Mouse (Mus musculus): ENCODE results near the gene Nol7. TPM values are rescaled to one million over a fixed set of nuclear protein-coding genes. Genes with fewer than 3 reads are reported as not detected.

Gene Nol7
- total and polyA plus RNA-seq, 2 experiments from 2014 or later: 36.4 to 139 TPM

DNA sequence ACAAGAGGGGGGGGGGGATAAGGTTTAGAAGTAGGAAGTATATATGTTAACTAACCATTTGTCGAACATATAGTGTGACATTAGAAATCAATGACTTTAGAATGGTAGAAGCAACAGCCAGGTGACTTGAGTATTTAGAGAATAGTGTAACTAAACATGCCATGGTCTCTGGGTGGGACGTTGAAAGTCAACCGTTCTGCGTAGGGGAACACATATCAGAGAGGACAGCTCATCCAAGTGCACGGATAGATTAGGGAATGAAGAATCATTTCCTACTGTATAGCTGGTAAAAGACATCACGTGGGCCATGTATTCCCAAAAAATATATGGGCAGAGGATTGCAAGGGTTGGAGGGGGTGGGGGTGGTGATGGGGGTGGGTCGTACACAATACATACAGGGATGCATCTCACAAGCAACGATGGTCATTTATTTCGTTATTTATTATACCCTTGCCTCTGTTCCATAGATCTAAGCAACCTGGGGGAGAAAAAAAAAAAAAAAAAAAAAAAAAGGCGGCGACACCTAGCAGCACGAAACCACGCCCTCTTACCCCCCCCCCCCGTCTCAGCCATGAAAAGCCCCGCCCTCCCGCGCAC is 392 bp upstream of the Nol7 start:
- no peak for TF ChIP-seq EP300 (IDR thresholded peaks at IDR 0.05; ENCODE audit: low read depth)
- no peak for TF ChIP-seq CTCF (IDR thresholded peaks at IDR 0.05; ENCODE audit: low read depth)
- WGBS: 69% methylated on average over 11 of the region's 17 CpGs
- no peak for DNase-seq (ENCODE audit: low spot score)
- Histone ChIP-seq H3K4me2 (ENCODE audit: low read depth, low read length) (no peak overlapping the region), H3K36me3 (replicated peaks; ENCODE audit: control insufficient read depth, insufficient read depth, low read length) (peaks cover 41% of the 10 kb centered on the region), H3K27me3 (ENCODE audit: control insufficient read depth, insufficient read depth, low read length) (no peaks in the 10 kb centered on the region), H3K9me3 (replicated peaks; ENCODE audit: control insufficient read depth, low read length) (no peaks in the 10 kb centered on the region), H3K27ac (ENCODE audit: low read depth) (no peak overlapping the region), H3K9ac (replicated peaks; ENCODE audit: low read depth, low read length) (no peak overlapping the region), H3K4me1 (ENCODE audit: control insufficient read depth, insufficient read depth) (0 out of 2 replicates have a peak, but pooled peaks cover 7% of the 10 kb centered on the region), H3K4me3 (ENCODE audit: low read depth, low read length) (peak overlapping the region; percentile 82)
- no peak for ATAC-seq (ENCODE audit: insufficient read depth, low read depth)

DNA sequence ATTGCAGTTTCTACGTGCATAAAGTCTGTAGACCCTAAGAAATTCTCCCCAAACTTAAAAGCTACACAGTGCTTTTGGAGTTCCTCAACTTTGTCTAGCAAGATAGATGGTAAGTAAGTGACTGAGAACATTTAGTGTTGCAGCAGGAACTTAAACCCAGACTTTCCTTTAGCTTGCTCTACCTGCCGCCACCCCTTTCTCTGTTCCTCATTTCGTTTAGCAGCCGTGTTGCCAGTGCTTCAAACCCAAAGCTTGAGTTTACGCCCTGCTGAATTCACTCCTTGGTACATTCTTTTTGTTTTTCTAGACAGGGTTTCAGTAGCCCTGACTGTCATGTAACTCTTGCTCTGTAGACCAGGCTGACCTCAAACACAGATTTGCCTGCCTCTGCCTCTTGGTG is 1.4 kb downstream of the Nol7 start:
- Histone ChIP-seq H3K4me2 (ENCODE audit: low read depth, low read length) (no peak overlapping the region; the same call in 1 of the 2 replicates), H3K9me3 (replicated peaks; ENCODE audit: control insufficient read depth, low read length) (no peaks in the 10 kb centered on the region), H3K4me3 (ENCODE audit: low read depth, low read length) (no peak overlapping the region), H3K27me3 (ENCODE audit: control insufficient read depth, insufficient read depth, low read length) (no peaks in the 10 kb centered on the region), H3K36me3 (replicated peaks; ENCODE audit: control insufficient read depth, insufficient read depth, low read length) (peaks cover 51% of the 10 kb centered on the region), H3K27ac (ENCODE audit: low read depth) (no peak overlapping the region), H3K4me1 (ENCODE audit: control insufficient read depth, insufficient read depth) (0 out of 2 replicates have a peak, but pooled peaks cover 7% of the 10 kb centered on the region), H3K9ac (replicated peaks; ENCODE audit: low read depth, low read length) (no peak overlapping the region)
- 78% methylated on average over 5 of the region's 5 CpGs for WGBS
- no peak for DNase-seq (ENCODE audit: low spot score)
- ATAC-seq (ENCODE audit: insufficient read depth, low read depth): no peak
- no peak for TF ChIP-seq EP300 (IDR thresholded peaks at IDR 0.05; ENCODE audit: low read depth)
- TF ChIP-seq CTCF (IDR thresholded peaks at IDR 0.05; ENCODE audit: low read depth): no peak

DNA sequence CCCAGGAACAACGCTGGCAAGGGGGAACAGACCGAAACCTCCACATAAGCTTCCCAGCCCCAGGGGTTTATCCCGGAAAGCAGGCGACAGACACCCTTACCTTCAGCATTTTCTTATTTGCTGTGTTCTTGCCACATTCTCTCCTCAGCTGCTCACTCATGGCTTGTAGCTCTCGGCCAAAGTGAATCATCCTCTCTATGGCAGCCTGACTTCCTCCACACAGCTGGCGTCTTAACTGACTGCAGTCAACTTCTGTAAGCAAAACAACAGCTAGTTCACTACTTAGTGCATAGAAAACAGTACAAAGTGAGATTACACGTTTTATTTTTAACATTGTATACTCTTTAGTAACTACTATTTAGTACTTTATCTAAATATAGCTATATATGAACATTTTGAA is 14.1 kb downstream of the Nol7 start:
- Histone ChIP-seq H3K27ac (ENCODE audit: low read depth) (no peak overlapping the region), H3K4me3 (ENCODE audit: low read depth, low read length) (no peak overlapping the region), H3K4me2 (ENCODE audit: low read depth, low read length) (no peak overlapping the region), H3K27me3 (ENCODE audit: control insufficient read depth, insufficient read depth, low read length) (no peaks in the 10 kb centered on the region), H3K36me3 (replicated peaks; ENCODE audit: control insufficient read depth, insufficient read depth, low read length) (peaks cover 62% of the 10 kb centered on the region), H3K9me3 (replicated peaks; ENCODE audit: control insufficient read depth, low read length) (no peaks in the 10 kb centered on the region), H3K9ac (replicated peaks; ENCODE audit: low read depth, low read length) (no peak overlapping the region), H3K4me1 (ENCODE audit: control insufficient read depth, insufficient read depth) (no peaks in the 10 kb centered on the region)
- no peak for TF ChIP-seq CTCF (IDR thresholded peaks at IDR 0.05; ENCODE audit: low read depth)
- TF ChIP-seq EP300 (IDR thresholded peaks at IDR 0.05; ENCODE audit: low read depth): no peak
- DNase-seq (ENCODE audit: low spot score) (no peak), ATAC-seq (ENCODE audit: insufficient read depth, low read depth) (no peak)
- 81% methylated on average over 7 of the region's 7 CpGs for WGBS

DNA sequence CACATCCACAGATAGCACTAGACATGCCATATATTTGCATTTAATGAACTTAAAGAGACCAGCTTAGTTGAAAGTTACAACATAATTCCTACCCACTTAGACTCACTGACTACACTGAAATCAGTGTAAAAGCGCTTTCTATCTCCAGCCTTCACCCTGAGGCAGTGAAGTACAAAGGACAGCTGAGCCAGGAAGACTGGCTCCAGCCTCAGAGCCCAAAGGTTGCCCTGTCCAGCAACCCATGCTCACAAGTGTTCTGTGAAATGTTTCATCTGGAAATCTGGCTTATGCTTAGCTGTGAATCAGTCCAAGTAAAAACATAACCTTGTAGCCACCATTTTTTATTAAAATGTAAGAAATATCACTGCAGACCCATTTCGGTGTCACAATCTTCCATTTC is 15.4 kb downstream of the Nol7 start:
- Histone ChIP-seq H3K9me3 (replicated peaks; ENCODE audit: control insufficient read depth, low read length) (no peaks in the 10 kb centered on the region), H3K36me3 (replicated peaks; ENCODE audit: control insufficient read depth, insufficient read depth, low read length) (peaks cover 60% of the 10 kb centered on the region), H3K27ac (ENCODE audit: low read depth) (no peak overlapping the region), H3K27me3 (ENCODE audit: control insufficient read depth, insufficient read depth, low read length) (no peaks in the 10 kb centered on the region), H3K9ac (replicated peaks; ENCODE audit: low read depth, low read length) (no peak overlapping the region), H3K4me2 (ENCODE audit: low read depth, low read length) (no peak overlapping the region), H3K4me3 (ENCODE audit: low read depth, low read length) (no peak overlapping the region), H3K4me1 (ENCODE audit: control insufficient read depth, insufficient read depth) (no peaks in the 10 kb centered on the region)
- 96% methylated on average over 2 of the region's 2 CpGs for WGBS
- DNase-seq (ENCODE audit: low spot score): no peak
- TF ChIP-seq CTCF (IDR thresholded peaks at IDR 0.05; ENCODE audit: low read depth) (no peak), EP300 (IDR thresholded peaks at IDR 0.05; ENCODE audit: low read depth) (no peak)
- no peak for ATAC-seq (ENCODE audit: insufficient read depth, low read depth)

DNA sequence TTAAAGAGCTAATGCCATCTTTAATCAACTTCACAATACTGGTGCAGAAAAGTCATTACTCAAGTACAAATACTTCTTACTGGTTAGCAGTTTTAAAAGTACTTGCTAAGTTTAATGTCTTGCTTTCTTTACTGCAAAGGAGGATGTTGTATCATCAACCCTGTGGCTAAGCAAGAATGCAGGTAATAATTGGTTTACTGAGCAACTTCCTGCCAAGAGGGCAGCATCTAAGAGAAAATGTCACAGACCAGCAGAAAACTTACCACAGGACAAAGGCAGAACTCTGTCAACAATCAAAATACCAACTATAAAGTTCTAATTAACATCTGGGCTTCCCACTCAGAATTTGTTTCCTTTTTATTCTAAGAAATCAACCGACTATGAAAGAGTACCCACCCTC is 17.1 kb downstream of the Nol7 start:
- Histone ChIP-seq H3K4me2 (ENCODE audit: low read depth, low read length) (no peak overlapping the region), H3K27me3 (ENCODE audit: control insufficient read depth, insufficient read depth, low read length) (no peaks in the 10 kb centered on the region), H3K27ac (ENCODE audit: low read depth) (no peak overlapping the region), H3K9ac (replicated peaks; ENCODE audit: low read depth, low read length) (no peak overlapping the region), H3K4me3 (ENCODE audit: low read depth, low read length) (no peak overlapping the region), H3K36me3 (replicated peaks; ENCODE audit: control insufficient read depth, insufficient read depth, low read length) (peaks cover 72% of the 10 kb centered on the region), H3K9me3 (replicated peaks; ENCODE audit: control insufficient read depth, low read length) (no peaks in the 10 kb centered on the region), H3K4me1 (ENCODE audit: control insufficient read depth, insufficient read depth) (no peaks in the 10 kb centered on the region)
- TF ChIP-seq CTCF (IDR thresholded peaks at IDR 0.05; ENCODE audit: low read depth): no peak
- ATAC-seq (ENCODE audit: insufficient read depth, low read depth): no peak
- 79% methylated on average over 1 of the region's 1 CpGs for WGBS
- no peak for DNase-seq (ENCODE audit: low spot score)

DNA sequence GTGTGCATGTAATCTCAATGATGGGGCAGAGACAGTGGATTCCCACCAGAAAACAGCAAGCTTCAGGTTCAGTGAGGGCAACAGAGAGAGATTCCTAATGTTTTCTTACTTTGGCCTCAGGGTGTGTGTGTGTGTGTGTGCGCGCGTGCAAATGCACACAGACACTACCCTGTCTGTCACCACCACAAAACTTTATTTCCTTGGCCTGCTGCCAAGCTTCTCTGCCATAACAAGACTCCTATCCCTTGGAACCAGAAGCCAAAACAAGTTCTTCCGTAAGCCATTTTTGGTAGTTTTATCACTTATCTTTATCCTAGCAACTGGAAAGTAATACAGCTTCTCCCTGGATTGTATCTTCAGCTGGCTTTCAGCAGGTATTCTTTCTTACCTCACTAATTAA is 30.2 kb downstream of the Nol7 start:
- ATAC-seq (ENCODE audit: insufficient read depth, low read depth) (no peak), DNase-seq (ENCODE audit: low spot score) (no peak)
- no peaks in the 10 kb centered on the region for H3K27me3 ChIP-seq (ENCODE audit: control insufficient read depth, insufficient read depth, low read length)
- H3K4me3 ChIP-seq (ENCODE audit: low read depth, low read length): no peak overlapping the region
- no peak overlapping the region for H3K9ac ChIP-seq (replicated peaks; ENCODE audit: low read depth, low read length)
- TF ChIP-seq CTCF (IDR thresholded peaks at IDR 0.05; ENCODE audit: low read depth) (no peak), EP300 (IDR thresholded peaks at IDR 0.05; ENCODE audit: low read depth) (no peak)
- H3K9me3 ChIP-seq (replicated peaks; ENCODE audit: control insufficient read depth, low read length): no peaks in the 10 kb centered on the region
- 75% methylated on average over 4 of the region's 4 CpGs for WGBS
- H3K4me2 ChIP-seq (ENCODE audit: low read depth, low read length): no peak overlapping the region
- peaks cover 18% of the 10 kb centered on the region for H3K36me3 ChIP-seq (replicated peaks; ENCODE audit: control insufficient read depth, insufficient read depth, low read length)
- no peaks in the 10 kb centered on the region for H3K4me1 ChIP-seq (ENCODE audit: control insufficient read depth, insufficient read depth)
- H3K27ac ChIP-seq (ENCODE audit: low read depth): no peak overlapping the region

Data from heart, postnatal 0 days (tissue).